Mouse (Mus musculus) frontal cortex, adult (tissue): ENCODE data around the gene Rras2.

ENCODE experiments used
- ATAC-seq: cut with Nextera tagmentation; 2 replicates; pipeline ENCODE4 v1.9.2; 2017; ENCODE audit warnings: mild to moderate bottlenecking, moderate library complexity, mixed read lengths; ENCODE audit not compliant: low TSS enrichment

The Rras2 gene

DNA sequence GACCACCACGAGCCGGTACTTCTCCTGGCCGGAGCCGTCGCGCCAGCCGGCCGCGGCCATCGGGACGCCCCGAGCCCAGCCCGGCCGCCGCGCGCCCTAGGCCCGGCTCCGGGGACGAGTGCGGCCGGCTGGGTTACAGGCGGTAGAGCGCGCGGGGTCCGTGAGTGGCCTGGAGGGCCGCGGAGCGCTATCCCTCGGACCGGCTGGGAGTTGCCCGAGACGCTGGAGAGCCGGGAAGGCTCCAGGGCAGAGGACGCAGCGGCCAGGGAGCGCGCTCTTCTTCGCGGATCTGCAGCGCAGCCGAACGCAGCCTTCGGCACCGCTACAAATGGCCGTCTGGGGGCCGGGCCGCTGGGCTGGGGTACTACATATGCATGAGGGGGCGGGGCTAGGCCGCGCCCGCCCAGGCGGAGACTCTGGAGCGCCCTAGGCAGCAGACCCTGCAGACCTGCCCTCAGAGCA lies at the start of gene Rras2:
Gene Rras2, minus strand, starts transcription at position 338 of the 462 bp plus-strand sequence.
- peak; percentile 95 for ATAC-seq

DNA sequence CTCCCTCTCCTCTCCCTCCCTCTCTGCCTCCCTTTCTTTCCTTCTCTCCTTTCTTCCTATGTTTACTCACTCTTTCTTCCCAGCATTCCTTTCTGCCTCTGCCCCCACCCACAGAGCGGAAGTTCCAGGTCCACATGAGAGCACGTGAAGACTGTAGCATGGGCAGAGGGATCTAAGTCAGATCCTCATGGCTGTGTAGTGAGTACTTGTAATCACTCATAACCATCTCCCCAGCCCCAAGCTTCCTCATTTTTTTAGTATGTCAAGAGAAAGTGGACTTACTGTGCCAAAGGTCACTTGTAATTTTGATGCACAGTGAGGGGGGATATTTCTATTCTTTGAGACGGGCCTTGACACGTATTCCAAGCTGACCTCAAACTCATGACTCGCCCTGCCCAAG lies 45.4 kb upstream of the Rras2 start:
- ATAC-seq = no peak

DNA sequence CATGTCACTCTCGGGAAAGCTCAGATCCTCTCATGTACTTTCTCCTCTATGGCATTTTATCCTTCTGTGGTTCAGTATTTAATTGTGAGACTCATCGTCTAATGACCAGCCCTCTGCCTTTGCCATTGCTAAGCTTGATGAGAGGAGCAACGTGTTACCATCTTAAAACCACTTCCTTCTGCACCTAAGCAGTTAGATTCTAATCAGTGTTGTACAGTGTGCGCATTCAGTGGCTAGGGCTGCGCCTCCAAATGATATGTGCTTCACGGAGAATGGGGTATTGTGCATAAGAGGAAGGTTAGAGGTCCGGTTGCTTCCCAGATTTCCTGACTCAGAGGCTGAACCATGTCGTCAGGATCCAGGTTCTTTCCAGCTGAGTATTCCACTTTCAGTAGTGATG lies 43.5 kb upstream of the Rras2 start:
- no peak for ATAC-seq

DNA sequence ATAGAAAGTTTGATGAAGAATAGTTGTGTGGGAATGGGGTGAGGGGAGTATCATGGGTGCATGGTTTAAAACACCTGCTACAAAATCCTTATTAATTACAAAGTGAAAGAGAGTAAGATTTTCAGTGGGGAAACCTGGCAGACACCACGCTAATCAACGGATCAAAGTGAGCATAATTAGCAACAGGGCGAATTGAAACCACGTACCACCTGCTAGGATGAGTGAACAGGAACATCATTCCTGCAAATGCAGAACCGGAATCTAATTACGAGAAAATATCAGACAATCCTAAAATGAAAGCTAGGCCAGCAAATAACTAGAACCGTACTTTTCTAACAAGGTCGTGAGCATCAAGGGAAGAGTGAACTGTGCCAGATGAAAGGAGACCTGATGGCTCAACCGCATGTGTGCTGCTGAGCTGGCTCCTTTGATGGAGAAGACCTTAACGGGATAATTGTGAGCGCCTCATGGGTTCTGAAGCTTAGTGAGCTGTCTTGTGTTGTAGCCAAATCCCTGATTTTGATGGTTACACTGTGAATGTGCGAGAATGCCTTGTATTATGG lies 40.2 kb upstream of the Rras2 start:
- no peak for ATAC-seq

DNA sequence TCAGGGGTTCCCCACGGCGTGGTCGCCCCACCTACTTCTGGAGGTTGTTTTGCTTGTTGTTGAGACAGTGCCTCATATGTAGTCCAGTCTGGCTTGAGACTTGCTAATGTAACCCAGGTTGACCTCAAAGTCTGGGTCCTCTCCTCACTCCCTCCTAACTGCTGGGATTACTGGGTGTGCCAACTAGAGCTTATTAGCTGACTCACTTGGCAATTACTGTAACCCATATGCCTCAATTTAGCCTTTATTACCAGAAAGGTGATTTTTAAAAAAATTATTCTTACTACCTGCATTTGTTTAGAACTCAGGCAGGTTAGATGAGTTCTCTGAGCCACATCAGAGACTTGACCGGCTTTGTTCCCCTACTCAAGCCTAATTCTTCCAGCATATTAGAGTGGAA lies 38.8 kb upstream of the Rras2 start:
- no peak for ATAC-seq

DNA sequence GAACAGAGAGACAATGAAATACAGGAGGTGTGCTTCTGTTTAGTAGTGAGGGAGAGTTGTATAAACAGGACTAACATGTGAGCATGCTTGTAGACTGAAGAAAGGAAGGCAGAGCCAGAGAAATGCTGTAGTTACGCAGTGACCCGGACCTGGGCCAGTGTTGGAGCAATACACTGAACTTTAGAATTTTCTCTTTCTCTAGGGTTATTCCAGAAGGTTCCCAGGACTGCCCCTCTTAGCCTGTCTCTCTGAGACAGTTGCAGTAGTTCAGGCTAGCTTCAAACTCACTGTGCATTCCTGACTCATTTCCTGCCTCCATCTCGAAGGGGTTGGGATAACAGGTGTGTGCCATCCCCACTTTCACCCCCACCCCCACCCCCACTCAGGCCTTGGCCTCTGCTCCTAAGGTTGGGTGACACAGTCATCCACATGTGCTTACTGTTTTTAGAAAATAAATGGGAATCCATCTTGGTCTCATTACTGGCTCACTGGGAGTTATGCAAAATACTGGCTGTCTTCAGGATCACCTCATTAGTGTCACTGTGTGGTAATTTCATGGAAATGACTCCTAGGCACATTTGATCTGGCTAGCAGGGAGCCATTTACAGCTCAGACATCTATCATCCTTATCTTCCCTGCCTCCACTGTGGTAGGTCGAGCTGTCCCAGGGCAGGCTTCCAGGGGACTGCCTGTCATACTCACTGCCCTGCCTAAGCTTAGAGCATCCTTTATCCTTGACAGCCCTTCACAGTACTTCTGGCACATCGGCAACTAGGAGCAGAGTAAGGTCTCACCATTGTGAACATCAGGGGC lies 37.7 kb upstream of the Rras2 start:
- no peak for ATAC-seq

DNA sequence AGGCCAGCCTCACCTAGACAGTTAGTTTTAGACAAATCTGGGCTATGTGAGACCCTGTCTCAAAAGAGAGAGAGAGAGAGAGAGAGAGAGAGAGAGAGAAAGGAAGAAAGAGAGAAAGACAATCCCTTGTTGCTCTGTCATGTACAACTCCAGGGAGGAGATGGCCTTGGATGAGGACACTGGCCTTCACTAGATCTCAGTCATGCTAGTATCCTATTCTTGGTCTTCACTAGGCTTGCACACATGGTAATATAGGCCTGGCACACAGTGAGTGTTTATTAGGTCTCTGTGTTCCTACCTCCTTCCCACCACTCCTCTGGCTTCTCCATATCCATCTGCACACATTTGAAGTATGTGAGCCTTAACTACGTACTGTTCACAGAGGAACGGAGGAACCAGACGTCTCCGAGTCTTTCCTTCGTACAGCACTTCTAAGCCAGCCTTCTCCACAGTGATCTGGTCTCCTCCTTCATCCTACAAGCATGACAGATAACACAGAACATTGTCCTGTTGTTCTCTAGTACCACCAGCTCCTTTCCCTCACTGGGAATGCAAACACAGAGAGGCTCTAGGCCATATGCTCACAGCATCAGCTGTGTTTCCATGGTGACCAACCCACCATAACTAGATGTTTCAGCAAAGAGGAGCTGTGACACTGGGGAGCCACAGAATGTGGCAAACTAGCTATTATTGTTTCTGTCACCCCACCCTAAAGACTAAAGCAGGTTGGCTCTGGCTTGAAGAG lies 33.6 kb upstream of the Rras2 start:
- peak; percentile 97 for ATAC-seq

DNA sequence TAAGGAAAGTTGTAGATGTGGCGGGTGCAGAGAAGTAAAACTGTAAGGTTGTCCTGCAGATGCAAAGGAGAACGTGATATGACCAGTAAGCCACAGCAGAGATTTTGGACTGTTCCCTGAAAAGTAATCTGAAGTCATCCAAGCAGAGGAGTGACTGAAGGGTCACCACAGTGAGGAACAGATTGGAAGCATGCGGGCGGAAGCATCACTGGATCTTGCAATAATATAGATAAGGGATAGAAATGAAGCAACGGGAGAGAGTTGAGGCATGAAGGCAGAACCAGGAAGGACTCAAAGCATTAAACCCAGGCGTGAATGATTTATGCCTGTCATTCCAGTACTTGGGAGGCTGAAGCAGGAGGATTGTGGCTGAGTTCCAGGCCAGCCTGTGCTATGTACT lies 32.0 kb upstream of the Rras2 start:
- no peak for ATAC-seq

DNA sequence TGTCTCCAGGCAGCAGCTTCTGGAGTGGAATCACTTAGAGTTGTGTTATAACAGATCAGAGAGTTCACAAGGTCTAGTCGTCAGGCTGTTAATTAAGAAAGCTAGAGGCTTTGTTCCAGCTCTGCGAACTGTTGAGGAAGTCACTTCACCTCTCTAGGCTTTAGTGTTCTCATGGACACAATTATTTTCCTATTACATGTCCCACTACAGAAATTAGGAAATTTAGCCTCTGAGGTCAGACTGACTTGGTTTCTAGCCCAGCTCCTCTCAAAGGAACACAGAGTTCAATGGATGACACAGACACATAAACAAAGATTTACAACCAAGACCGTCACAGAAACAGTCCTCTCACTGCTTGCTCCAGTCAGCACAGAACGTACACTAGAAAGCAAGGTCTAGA lies 31.6 kb upstream of the Rras2 start:
- no peak for ATAC-seq

DNA sequence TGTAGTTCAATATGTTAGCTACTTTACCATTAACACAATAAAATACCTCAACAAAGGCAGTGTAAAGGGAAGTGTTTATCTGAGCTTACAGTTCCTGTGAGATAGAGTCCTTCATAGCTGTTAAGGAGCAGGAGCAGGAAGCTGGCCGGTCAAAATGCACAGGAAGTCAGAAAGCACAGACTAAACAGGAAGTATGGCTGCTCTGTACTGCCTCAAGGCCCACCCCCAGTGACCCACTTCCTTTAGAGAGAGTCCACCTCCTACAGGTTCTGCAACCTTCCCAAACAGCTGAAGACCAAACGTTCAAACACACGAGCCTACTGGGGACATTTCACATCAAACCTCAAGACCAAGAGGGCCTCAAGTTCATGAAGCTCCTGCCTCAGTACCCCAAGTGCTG lies 28.3 kb upstream of the Rras2 start:
- no peak for ATAC-seq

DNA sequence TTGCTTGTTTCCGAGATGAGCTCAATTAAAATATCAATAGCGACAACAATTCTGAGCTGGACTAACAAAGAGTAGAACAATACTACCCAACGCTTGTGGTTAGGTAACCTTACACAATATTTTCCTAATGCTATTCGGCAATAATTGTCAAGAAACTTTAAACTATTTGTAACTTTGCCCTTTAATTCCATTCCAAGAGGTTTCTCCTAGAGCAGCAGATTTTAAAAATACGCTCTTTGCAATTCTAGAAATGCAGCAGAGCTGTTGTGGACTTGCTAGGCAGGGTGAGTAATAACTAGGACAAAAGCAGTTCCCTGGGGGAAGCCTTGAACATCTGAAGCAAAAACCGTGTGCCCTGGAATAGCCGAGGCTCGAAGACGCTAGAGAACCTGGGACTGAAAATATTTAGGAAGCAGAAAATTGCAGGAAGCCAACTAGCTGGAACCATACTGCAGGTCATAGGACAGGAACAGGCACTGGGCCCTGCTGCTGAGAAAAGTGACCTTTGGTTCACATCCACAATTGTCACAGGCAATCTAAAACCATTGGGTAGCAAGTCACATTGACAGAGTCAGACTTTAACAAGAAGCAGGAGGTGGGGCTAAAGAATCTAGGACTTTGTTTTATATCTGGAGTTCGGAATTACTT lies 24.7 kb upstream of the Rras2 start:
- ATAC-seq = no peak

DNA sequence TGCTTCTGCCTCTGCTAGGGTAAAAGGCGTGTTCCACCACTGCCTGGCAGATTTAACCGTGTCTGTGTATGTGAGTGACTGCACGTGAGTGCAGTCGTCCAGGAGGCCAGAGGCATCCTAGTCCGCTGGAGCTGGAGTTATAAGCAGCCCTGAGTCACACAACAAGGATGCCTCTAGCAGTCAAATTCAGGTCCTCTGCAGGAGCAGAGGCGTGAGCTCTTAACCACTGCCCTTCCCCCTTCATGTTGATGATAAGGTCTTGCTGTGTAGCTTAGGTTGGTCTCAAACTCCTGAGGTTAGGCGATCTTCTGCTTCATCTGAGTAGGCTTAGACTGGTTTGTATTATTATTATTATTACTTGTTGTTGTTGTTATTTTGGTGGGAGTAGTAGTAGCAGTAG lies 22.4 kb upstream of the Rras2 start:
- ATAC-seq = no peak

DNA sequence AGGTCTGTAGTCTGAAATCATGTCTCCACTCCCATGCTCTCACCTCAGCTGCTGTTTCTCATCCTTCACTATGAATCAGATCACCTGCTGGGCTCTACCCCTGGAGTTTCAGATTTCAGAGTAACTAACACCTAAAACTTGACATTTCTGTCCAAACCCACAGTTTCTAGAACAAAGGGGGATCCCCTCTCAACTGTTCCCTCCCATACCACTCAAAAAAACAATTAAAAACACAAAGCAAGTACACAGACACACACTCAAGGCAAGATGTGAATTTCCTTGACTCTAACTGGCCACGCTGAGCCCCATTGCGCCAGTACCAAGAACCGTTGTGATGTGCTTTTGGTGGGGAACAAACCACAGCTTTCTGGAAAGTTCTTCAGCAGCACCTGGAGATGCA lies 21.8 kb upstream of the Rras2 start:
- ATAC-seq = no peak

DNA sequence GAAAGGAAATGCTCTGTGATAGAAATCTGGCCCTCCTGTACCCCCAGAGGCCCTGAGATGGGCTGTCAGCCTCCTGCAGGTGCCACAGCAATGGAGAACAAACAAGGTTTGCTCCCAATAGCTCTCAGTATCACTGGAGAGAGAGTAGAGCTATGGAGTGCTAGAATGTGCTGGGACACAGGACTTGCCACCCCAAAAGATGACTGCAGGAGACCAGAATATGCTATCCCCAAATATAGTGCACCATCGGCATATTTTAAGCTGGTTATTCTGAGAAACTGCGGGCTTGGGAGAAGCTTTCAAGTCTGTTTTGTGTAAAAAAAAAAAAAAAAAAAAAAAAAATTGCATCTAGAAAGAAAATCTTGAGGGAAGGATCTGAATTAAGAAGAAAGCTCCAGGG lies 20.7 kb upstream of the Rras2 start:
- peak; percentile 87 for ATAC-seq

DNA sequence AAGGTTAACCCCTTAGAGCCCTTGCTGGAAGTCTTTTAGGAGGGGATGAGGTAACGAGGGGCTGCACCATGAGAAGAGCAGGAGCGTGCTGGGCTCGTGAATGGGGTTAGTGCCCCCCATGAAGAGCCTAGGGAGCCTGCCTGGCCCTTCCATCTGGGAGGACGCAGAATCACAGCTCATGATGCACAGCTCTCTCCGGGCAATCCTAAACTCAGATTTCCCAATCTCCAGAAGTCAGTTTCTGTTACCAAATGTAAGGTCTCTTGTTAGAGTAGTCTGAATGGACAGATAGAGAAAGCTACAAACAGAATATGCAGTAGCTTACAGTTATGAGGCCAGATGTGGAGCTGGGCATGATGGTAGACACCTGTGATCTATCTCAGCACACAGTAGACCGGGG lies 17.6 kb upstream of the Rras2 start:
- ATAC-seq = no peak

DNA sequence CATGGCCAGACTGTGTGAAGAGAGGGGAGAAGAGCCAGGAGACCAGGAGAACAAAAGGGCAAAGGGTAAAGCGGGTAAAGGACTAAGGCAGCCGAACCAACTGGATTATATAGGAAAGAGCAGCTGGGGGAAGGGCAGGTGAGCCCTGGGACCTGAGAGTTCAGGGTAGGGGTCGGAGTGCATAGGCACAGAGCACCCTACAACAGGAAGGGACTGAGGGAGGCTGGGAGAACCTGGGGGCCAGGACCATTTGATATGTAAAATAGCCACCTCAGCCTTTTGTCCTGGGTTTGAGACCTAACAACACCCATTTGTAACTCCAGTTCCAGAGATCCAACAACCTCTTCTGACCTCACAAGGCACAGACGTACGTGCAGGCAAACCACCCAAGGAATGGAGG lies 16.4 kb upstream of the Rras2 start:
- ATAC-seq = no peak

DNA sequence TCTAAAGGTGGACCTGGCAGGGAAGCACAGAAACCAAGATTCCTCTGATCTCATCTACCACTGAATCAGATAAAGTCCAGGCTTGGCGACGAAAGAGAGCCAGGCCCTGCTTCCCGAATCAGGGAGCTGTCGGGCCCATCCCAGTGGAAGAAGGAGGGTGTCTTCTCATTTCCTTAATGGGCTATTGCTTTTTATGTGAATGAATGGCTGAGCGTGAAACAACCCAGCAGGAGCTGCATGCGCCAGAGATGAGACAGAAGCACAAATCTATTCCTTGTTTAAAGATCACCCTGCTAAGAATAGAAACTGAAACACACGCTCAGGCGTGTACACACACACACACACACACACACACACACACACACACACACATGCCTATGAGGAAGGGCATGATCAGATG lies 14.7 kb upstream of the Rras2 start:
- ATAC-seq = peak; percentile 52; the same call in 1 of the 2 replicates

DNA sequence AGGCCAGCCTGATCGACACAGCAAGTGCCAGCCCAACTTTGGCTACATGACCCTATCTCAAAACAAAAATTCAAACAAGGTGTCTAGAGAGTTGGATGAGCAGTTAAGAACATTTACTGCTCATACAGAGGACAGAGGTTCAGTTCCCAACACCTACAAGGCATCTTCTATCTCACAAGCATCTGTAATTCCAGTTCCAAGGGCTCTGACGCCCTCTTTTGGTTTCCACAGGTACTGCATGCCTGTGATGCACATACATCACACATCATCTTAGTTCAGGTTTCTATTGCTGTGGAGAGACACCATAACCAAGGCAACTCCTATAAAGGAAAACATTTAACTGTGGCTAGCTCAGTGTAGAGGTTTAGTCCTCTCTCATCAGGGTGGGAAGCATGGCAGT lies 11.7 kb upstream of the Rras2 start:
- ATAC-seq = no peak

DNA sequence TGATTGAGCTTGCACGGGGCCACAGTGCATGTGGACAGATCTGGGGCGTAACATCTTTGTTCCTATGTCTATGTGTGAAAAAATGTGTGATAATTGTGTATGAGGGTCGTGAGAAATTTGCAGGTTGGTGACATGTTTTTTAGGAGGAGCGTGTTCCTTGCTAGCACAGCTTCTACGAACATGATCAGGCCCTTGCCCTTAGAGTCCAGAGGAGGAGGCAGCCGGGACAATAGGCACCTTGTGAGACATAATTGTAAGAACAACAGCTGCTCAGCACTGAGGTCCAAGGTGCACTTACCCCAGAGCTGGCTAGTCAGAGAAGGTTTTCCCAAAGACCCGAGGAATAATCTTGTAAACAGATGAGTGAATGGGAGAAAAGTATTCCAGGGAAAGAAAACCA lies 599 bp upstream of the Rras2 start:
- no peak for ATAC-seq

DNA sequence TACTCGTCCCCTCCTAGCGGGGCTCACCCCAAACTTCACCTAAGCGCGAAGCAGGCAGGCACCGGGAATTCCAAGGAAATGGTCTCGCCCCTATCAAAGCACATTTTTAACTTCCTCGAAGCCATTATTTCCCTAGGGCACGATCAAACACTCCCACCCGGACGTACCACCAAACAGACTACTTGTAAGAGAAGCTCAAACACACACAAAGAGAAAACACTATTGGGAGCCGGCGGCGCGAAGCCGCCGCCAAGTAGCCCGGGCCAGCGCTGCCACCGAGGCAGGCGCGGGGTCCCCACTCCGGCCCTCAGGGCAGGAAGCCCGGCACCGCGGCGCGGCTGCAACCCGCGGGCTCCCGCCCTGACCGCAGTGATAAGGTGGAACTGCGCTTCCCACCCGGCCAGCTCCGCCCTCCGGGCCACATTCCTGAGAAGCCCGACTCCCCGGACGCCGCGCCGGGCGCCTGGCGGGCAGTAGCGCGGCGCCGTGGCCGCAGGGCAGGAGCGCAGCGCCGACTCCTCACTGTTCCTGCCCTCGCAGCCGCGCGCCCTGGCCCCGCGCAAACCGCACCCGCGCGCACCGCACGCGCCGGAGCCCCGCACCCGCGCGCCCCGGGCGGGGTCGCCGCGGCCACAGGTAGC lies 750 bp downstream of the Rras2 start:
- peak; percentile 47 for ATAC-seq

DNA sequence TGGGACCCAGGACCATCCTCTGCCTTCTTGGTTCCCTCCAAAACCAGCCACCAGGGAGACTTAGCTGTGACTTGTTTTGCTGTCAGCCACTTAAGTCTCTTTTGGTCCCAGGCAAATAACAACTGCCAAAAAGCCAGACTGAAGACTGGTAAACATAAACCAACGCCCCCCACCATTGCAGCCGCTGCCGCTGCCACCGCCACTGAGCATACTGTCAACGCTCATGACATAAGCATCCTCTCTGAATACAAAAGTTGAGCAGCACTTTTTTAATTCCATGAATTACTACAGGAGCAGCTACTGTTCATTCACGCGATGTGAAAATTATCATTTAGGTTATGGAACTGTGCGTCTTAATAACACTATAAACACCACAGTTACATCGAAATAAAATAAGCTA lies 1.6 kb downstream of the Rras2 start:
- no peak for ATAC-seq

DNA sequence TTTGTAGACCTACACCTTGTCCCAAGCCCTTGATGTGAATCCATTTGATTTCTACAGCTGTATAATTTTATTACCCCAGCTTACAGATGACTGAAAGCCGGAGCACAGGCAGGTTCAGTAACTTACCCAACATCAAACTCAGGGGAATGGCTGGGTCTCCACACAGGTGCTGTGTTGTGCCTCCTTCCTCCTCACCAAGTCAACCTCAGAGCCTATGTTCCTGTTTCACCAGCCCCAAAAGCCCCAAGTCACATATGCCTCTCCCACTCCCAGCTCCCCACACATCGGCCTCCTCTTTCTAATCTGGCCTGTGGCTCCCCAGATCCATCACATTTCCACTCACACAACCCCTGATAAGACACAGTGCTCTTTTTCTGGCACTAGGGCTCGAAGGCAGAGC lies 2.6 kb downstream of the Rras2 start:
- ATAC-seq = no peak
